Mouse (Mus musculus): ENCODE data around the gene Spata31d1b.

Spata31d1b gene

DNA sequence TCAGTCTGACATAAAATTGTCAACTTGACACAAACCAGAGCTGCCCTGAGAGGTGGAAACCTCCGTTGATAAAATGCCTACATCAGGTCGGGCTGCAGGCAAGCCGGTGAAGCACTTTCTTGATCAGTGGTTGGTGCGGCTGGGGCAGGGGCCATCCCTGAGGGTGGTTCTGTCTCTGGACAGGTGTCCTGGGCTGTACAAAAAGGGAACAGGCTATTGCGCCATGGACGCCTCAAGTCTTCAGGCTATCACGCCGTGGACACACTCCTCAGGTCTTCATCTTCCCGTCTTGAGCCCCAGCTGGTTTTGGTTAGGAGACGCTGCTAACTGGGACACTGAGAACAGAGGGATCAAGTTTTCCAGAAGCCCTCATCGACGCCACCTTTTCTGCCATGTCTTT is 38.2 kb downstream of the Spata31d1b start:
- no peak for DNase-seq (ENCODE audit: low spot score)

DNA sequence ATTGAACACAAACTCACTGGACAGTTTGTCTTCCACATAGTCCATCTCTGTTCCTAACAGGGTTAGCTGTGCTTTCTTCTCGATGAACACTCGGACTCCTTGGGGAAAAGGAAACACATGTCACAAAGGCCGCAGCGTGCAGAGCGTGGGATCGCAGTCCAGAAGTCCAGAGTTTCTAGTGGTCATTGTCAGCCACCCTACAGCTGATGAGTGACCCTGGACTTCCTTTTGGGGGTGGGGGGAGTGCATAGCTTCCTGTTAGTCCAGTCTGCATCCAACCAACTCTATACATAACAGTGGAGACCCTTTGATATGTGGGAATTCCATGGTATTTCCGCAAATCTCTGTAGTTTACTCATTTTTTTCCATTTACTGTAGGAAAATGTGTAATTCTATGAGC is 44.8 kb downstream of the Spata31d1b start:
- no peak for DNase-seq (ENCODE audit: low spot score)

DNA sequence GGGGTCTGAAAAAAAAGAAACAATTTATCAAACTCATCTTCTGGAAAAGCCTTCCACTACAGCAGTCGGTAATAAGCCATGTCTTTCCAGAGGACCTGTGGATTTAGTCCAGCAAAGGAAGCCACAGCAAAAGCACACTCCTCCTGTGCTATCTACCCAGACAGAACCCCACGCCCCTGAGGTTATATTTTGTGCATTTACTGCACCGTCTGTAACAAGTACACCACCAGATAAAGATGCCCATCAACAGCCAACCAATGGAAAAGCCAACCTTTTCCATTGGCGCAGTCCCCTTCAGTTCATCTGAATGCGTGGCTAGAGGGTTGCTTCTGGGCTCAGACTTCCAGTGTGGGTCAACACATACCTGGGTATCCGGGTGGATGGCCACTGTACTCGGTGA is 50.7 kb downstream of the Spata31d1b start:
- no peak for DNase-seq (ENCODE audit: low spot score)

DNA sequence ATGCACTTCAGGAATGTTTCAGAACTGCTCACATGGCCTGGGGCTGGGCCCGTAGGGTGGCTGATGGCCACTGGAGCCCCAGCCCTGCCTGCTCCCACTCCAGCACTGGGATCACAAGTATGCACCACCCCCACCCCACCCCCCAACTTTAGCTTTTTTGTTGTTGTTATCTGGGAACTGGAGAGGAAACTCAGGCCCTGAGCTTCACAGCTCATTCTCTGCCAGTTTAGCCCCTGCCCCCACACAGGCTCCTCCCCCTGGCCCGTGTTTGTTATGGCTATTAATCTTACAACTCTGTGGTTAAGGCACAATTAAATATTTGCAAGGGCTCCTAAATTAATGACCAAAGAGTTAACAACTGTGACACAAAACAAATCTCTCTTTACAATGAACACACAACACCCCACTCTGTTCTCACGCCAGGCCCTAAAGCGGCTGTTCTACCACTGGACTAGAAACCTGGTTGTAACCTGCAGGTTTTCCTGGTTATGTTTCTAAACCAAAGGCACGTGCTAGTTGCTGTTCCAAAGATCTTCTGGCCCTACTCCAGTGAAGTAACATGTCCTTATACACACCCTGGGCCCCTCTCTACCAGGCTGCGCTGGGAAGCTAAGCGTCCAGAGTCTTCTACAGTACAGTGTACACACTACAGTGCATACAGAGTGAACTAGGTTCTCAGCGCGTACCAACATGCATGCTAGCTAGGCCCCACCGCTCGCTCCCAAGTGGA is 54.9 kb downstream of the Spata31d1b start:
- DNase-seq (ENCODE audit: low spot score), result no peak

DNA sequence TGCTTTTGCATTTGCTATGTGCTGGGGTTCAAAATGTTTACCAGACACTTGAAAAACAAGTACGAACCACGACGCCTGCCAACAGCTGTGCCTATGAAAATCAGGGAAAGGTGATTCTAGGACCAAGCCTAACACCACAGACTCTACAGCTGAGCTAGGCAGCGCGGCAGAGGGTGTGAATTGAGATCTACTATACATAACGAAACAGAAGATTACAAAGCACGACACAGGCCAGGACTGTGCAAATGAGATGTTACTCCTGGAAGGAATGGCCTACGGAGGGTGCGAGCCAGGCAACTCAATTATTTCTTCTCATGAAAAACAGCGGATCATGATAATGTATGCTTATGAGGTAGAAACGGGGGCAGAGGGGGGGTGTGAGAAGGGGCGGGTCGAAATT is 56.4 kb downstream of the Spata31d1b start:
- DNase-seq (ENCODE audit: low spot score), result no peak
